Mouse (Mus musculus) stomach, postnatal 0 days (tissue): ENCODE results near the gene Map4k5. TPM values are rescaled to one million over a fixed set of nuclear protein-coding genes. Genes with fewer than 3 reads are reported as not detected.

ENCODE experiments used
- ATAC-seq: fragments of 200-750 bp; cut with Nextera tagmentation; 2 replicates; pipeline ENCODE4 v1.8.0; 2017; ENCODE audit not compliant: low FRiP score, low TSS enrichment
- DNase-seq: peaks from one replicate; pipeline ENCODE4 v3.0.0-alpha.2; 2016; ENCODE audit warnings: low spot score
- H3K27ac ChIP-seq: fragments of 300-500 bp; sonication (generic); replicated peaks from 2 replicates; pipeline ENCODE4 v1.5.1; 2014; ENCODE audit warnings: mild to moderate bottlenecking, control low read depth
- H3K27me3 ChIP-seq: fragments of 300-500 bp; sonication (generic); 2 replicates; pipeline ENCODE4 v1.6.1; 2014; ENCODE audit warnings: low read length; ENCODE audit not compliant: control insufficient read depth, insufficient read depth
- H3K36me3 ChIP-seq: fragments of 300-500 bp; sonication (generic); 2 replicates; pipeline ENCODE4 v1.6.1; 2014; ENCODE audit warnings: low read length, mixed read lengths; ENCODE audit not compliant: control insufficient read depth, insufficient read depth
- H3K4me1 ChIP-seq: fragments of 300-500 bp; sonication (generic); replicated peaks from 2 replicates; pipeline ENCODE4 v1.6.1; 2014; ENCODE audit warnings: antibody characterized with exemption; ENCODE audit not compliant: control insufficient read depth, insufficient read depth
- H3K4me2 ChIP-seq: fragments of 300-500 bp; sonication (generic); replicated peaks from 2 replicates; pipeline ENCODE4 v1.6.1; 2014; ENCODE audit warnings: low read depth, mild to moderate bottlenecking, control low read depth, moderate library complexity
- H3K4me3 ChIP-seq: fragments of 300-500 bp; sonication (generic); 2 replicates; pipeline ENCODE4 v1.5.1; 2014; ENCODE audit warnings: low read depth, low read length, control low read depth
- H3K9ac ChIP-seq: fragments of 300-500 bp; sonication (generic); 2 replicates; pipeline ENCODE4 v1.6.1; 2014; ENCODE audit warnings: mild to moderate bottlenecking, low read length, control low read depth, mixed read lengths
- H3K9me3 ChIP-seq: fragments of 300-500 bp; sonication (generic); 2 replicates; pipeline ENCODE4 v1.6.1; 2016; ENCODE audit warnings: low read length; ENCODE audit not compliant: control insufficient read depth
- CTCF ChIP-seq: IDR thresholded peaks from 2 replicates; pipeline ENCODE4 v1.5.1; 2016; ENCODE audit warnings: antibody characterized with exemption, low read depth, mild to moderate bottlenecking, moderate library complexity
- EP300 ChIP-seq: optimal IDR thresholded peaks from 2 replicates; pipeline ENCODE3; 2016; ENCODE audit warnings: antibody characterized with exemption
- WGBS: fragments of 180-500 bp; shearing (Covaris S2); extraction: QIAGEN DNeasy Blood & Tissue Kit; methylation state at CpG from one replicate; pipeline ENCODE4 v1.1.7; 2014; 5-methylcytosine and 5-hydroxymethylcytosine counted together
- polyA plus RNA-seq: library from polyadenylated mRNA; unstranded; fragments of >200 nt; fragmentation: Nextera tagmentation; extraction: Ambion mirVana; gene quantifications from 2 replicates; pipeline ENCODE4 v1.2.1, GENCODE M21; 2015

The Map4k5 gene
- polyA plus RNA-seq, 1 experiment from 2014 or later, result 12.4 TPM

GRCm38 (mm10) chr12:69776607-69777340 lies 116.2 kb downstream of the Map4k5 start:
- ATAC-seq (0 out of 2 replicates have a peak, but pooled peaks have one; percentile 35), DNase-seq (peak; percentile 57)
- Histone ChIP-seq H3K4me1 (no peaks in the 10 kb centered on the region; the same call in 1 of the 2 replicates), H3K36me3 (no peaks in the 10 kb centered on the region), H3K4me2 (no peak overlapping the region), H3K27me3 (no peaks in the 10 kb centered on the region), H3K9ac (no peak overlapping the region), H3K4me3 (no peak overlapping the region), H3K9me3 (no peaks in the 10 kb centered on the region), H3K27ac (no peak overlapping the region)
- TF ChIP-seq EP300 (no peak), CTCF (no peak)
- 50% methylated on average over 11 of the region's 11 CpGs for whole genome bisulfite sequencing

GRCm38 (mm10) chr12:69768841-69769240 lies 124.2 kb downstream of the Map4k5 start:
- TF ChIP-seq CTCF (no peak), EP300 (no peak)
- no peaks in the 10 kb centered on the region for H3K36me3 ChIP-seq
- 73% methylated on average over 2 of the region's 2 CpGs for WGBS

GRCm38 (mm10) chr12:69767476-69768258 lies 125.3 kb downstream of the Map4k5 start:
- no peaks in the 10 kb centered on the region for H3K36me3 ChIP-seq
- 54% methylated on average over 9 of the region's 9 CpGs for WGBS
- no peak for DNase-seq
- no peak overlapping the region for H3K27ac ChIP-seq
- no peaks in the 10 kb centered on the region for H3K9me3 ChIP-seq
- TF ChIP-seq EP300 (no peak), CTCF (no peak)
- H3K4me3 ChIP-seq, result no peak overlapping the region
- ATAC-seq, result no peak
- no peaks in the 10 kb centered on the region for H3K27me3 ChIP-seq
- no peaks in the 10 kb centered on the region for H3K4me1 ChIP-seq
- no peak overlapping the region for H3K4me2 ChIP-seq
- no peak overlapping the region for H3K9ac ChIP-seq

More at GRCm38 (mm10) chr12:69768841-69769240, 124.2 kb downstream of the Map4k5 start:
- Histone ChIP-seq H3K9ac (no peak overlapping the region), H3K4me1 (no peaks in the 10 kb centered on the region), H3K4me2 (no peak overlapping the region), H3K9me3 (no peaks in the 10 kb centered on the region), H3K27me3 (no peaks in the 10 kb centered on the region), H3K27ac (no peak overlapping the region), H3K4me3 (no peak overlapping the region)
- DNase-seq, result no peak
- ATAC-seq, result no peak

- no peak overlapping the region for H3K27ac ChIP-seq
- no peaks in the 10 kb centered on the region for H3K9me3 ChIP-seq
- H3K4me1 ChIP-seq, result no peaks in the 10 kb centered on the region
- H3K4me3 ChIP-seq, result no peak overlapping the region
- TF ChIP-seq EP300, result no peak
- TF ChIP-seq CTCF, result no peak
- no peak overlapping the region for H3K9ac ChIP-seq
- H3K36me3 ChIP-seq, result no peaks in the 10 kb centered on the region
- DNase-seq, result no peak
- no peak overlapping the region for H3K4me2 ChIP-seq
- no peak for ATAC-seq
- 75% methylated on average over 10 of the region's 10 CpGs for WGBS
- H3K27me3 ChIP-seq, result no peaks in the 10 kb centered on the region
Measured at GRCm38 (mm10) chr12:69766185-69766904, 126.7 kb downstream of the Map4k5 start.

GRCm38 (mm10) chr12:69765543-69765942 lies 127.5 kb downstream of the Map4k5 start:
- H3K9ac ChIP-seq, result no peak overlapping the region
- no peak overlapping the region for H3K4me2 ChIP-seq
- no peak overlapping the region for H3K27ac ChIP-seq
- no peaks in the 10 kb centered on the region for H3K4me1 ChIP-seq
- no peaks in the 10 kb centered on the region for H3K36me3 ChIP-seq
- H3K4me3 ChIP-seq, result no peak overlapping the region
- H3K9me3 ChIP-seq, result no peaks in the 10 kb centered on the region
- ATAC-seq, result no peak
- TF ChIP-seq EP300 (no peak), CTCF (no peak)
- 56% methylated on average over 9 of the region's 9 CpGs for WGBS
- no peaks in the 10 kb centered on the region for H3K27me3 ChIP-seq
- no peak for DNase-seq
